Mouse (Mus musculus): ENCODE data around the gene Ror2.
A peak's percentile ranks its signal among the peaks of the same experiment; 100 is the strongest.

The Ror2 gene

DNA sequence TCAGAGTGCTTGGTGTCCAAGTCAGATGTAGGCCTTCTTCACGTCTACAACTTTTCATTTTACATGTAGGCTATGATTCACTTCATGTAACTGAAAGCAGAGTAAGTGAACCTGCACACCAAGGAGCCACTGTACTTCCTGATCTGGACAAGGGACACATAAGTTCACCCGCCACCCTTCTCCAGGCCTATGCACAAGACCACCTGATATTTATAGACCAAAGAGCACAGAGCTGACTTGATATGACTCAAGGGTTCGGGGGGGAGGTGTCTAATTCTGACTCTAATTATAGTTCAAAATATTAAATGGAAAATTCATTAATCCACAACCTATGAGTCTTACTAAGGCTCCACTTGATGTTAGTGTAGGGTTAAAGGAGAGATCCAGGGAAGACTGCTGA is 14.3 kb downstream of the Ror2 start:
- no peak for DNase-seq

DNA sequence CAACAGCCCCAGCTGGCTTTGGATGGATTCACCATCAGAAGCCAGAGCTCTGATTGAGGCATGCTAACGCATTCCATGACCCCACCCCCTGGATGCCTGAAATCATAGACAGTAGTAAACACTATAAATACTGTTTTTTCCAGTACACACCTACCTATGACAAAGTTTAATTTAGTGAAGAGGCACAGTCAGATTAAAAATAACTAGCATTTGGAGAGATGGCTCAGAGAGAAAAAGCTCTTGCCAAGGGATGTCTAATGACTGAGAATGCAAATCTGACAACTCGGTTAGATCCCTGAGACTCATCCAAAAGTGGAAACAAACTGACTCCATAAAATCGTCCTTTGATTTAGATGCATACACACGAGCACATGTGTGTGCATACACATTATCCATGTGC is 15.4 kb downstream of the Ror2 start:
- DNase-seq, result no peak

DNA sequence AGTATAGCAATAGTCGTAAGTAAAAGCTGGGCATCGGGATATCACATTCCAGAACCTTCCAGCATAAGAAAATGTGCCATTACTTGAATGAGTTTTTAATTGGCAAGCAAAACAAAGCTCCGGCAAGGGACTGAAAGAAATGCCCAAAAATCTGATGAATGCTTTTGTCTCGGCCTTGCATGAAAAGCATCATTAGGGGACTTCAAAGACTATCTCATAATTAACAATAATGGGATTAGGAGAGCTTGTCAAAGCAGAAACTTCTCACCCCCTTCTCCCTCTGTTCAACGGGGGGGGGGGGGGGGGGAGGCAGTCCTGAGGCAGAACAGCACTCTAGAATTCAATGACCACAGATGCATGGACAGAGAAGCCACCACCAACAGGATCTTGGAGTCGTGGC is 17.4 kb downstream of the Ror2 start:
- DNase-seq, result no peak

GRCm38 (mm10) chr13:53267849-53268248 is 18.1 kb downstream of the Ror2 start:
- no peak for DNase-seq

DNA sequence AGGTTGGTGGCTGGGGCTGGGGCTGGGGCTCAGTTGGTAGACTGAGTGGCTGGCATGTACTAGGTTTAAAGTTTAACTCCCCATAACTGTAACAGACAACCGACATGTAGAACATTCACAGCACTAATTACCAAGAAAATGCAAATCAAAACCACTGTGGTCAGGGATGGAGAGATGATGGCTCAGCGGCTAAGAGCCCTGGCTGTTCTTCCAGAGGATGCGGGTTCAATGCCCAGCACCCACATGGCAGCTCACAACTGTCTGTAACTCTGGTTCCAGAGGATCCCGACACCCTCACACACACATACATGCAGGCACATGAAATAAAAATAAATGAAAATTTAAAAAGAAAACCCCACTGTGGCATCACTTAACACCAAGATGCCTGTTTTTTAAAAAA is 18.8 kb downstream of the Ror2 start:
- no peak for DNase-seq

- DNase-seq, result no peak
Observed at GRCm38 (mm10) chr13:53266543-53266951, 19.4 kb downstream of the Ror2 start.

GRCm38 (mm10) chr13:53264896-53265295 is 21.0 kb downstream of the Ror2 start:
- DNase-seq, result no peak

DNA sequence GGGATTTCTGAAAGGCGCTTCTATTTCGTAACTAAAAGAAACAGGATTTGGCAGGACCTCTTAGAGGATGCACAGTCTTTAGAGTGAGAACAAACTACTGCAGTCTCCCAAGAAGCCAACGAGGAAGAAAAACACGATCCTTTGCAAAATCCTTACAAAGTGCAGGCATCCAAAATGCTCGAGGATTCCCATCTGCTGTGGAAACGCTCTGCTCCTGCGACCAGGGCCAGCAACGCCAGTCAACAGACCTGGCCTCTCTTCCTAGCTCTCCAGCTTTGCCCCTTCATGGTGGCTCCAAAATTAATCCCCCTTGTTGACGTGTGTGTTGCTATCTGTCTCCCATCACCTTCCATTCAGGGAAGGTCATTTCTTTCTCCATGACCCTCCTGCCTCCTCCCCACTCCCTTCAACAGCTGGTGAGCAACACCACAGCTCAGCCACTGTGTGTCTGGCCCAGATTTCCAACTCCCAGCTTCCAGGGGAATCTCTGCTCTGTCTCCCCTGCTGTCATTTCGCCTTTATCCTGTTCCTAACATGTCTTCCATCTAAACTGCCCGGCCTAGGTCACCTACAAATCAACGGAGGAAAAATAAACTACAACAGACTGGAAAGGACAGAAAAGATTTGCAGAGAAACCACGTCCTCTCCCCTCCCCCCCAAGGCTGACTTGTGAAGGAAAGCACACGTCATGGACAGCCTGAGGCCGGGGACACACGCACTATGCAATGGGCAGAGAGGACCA is 23.2 kb downstream of the Ror2 start:
- no peak for DNase-seq

GRCm38 (mm10) chr13:53261106-53261771 is 24.7 kb downstream of the Ror2 start:
- peak; percentile 86 for DNase-seq

DNA sequence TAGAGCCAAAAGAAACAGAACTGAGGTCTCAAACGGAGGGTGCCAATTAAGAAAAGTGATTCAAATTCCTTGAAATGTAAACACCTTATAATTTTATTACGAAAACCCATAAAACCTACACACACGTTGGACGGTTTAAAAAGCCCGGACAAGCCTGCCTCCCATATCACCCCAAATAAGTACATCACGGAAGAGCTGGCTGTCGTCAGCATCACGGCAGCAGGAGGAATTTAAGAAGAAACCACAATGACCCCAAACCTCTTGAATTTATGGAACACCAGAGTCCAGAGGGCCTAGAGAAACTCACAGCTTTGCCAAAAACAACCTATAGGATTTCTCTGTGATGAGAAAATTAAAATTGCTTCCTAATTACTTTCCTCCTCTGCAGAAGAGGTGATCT is 27.0 kb downstream of the Ror2 start:
- DNase-seq, result no peak

DNA sequence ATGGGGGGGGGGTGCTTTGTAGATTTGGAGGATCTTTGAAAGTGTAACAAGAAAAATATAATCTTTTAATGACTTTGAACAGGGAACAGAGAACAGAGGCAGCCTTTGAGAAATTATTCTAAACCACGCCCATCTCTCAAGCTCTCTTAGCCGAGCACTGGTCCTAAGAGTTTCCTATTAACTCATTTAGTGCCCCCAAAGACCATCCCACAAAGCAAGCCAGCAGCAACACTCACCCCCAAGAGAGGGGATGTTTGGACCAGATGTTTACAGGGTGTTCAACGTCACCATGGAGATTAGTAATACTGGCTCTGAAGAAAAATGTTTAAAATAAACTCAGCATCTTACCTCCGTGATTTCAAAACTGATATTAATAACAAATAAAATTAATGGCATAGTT is 27.4 kb downstream of the Ror2 start:
- no peak for DNase-seq

GRCm38 (mm10) chr13:53253255-53253654 is 32.7 kb downstream of the Ror2 start:
- no peak for DNase-seq

- no peak for DNase-seq
Observed at GRCm38 (mm10) chr13:53248586-53249401, 37.1 kb downstream of the Ror2 start.

DNA sequence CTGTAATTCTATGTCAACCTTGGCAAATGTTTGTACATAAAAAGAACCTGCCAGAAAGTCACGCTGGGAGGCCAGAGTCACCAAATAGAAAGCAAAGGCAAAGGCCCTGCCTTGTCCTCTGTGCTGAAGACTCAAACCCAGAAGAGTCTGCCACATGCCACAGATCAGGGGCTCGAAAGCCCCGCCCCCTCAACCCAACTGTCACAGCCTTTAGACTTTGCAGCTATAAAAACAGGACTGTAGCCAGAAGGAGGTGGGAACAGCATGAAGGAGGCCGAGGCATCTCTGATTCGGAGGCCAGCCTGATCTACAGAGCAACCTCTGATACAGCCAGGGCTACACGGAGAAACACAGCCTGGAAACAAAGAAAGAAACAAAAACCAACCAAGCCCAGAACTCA is 37.8 kb downstream of the Ror2 start:
- DNase-seq, result no peak

- DNase-seq, result no peak
Observed at GRCm38 (mm10) chr13:53247175-53247574, 38.7 kb downstream of the Ror2 start.

DNA sequence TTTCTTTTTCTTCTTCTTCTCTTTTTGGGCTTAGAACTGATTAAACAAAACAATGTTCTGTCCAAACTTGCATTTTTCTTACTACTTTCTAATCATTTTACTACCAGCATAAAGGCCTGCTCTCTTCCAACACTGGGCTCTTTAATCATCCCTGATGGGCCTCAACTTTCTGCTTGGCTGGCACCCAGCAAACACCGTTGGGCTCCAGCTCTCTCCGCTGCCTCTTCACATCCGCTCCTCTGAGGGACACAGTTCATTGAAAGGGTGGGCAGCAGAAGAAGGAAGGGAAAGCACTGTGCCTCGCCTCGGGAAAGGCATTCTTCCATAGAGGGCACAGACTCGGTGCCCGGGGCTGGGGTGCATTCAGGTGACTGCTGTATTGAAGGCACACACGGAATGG is 41.8 kb downstream of the Ror2 start:
- DNase-seq, result peak; percentile 35

- peak; percentile 56 for DNase-seq
Observed at GRCm38 (mm10) chr13:53237455-53237854, 48.5 kb downstream of the Ror2 start.

- no peak for DNase-seq
Observed at GRCm38 (mm10) chr13:53236434-53237401, 49.2 kb downstream of the Ror2 start.

DNA sequence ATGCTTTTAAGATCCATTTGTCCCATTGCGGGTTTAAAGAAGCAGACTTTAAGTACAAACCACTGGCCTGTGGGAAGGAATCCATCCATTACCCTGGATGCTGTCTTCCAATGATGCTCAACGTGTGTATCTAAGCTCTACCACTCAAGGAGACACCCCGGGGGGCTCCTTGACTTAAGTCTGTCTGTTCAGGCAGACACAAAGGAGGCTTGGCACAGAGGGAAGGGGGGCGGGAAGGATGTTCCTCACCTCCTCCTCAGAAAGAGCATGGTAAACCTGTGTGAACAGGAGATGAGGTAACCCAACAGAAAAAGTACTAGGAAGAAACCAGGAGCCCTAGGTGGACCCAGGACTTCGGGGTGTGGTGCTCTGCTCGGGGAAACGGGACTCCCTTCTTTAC is 50.0 kb downstream of the Ror2 start:
- no peak for DNase-seq

GRCm38 (mm10) chr13:53234844-53235243 is 51.1 kb downstream of the Ror2 start:
- DNase-seq, result no peak

- no peak for DNase-seq
Observed at GRCm38 (mm10) chr13:53233826-53234786, 51.8 kb downstream of the Ror2 start.

Data from kidney, postnatal 14 days (tissue).